Mouse (Mus musculus) lung, postnatal 10 days (tissue): ENCODE measurements around the gene Epb41l2.
A peak's percentile ranks its signal among the peaks of the same experiment; 100 is the strongest.

Experiments used
- DNase-seq: peaks from one replicate; pipeline ENCODE4 v3.0.0; 2021

The Epb41l2 gene

DNA sequence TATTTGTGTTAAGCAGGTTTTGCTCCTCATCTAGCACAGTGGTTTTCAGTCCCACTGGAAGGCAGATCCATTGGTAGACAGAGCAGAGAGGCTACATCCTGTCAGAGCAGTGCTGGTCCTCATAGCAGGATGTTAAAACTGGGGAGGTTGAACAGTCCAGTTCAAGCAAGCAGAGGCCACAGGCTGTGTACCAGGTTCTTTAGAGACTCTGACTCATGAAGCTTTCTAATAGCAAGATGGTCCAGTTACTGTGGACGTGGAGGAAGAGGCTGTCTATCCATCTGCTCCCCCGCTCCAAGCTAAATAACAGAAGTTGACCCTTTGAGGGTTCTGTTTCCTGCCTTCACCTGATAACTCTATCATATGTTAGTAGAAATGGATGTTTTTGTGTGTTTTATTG lies 41.8 kb downstream of the Epb41l2 start:
- DNase-seq: no peak

DNA sequence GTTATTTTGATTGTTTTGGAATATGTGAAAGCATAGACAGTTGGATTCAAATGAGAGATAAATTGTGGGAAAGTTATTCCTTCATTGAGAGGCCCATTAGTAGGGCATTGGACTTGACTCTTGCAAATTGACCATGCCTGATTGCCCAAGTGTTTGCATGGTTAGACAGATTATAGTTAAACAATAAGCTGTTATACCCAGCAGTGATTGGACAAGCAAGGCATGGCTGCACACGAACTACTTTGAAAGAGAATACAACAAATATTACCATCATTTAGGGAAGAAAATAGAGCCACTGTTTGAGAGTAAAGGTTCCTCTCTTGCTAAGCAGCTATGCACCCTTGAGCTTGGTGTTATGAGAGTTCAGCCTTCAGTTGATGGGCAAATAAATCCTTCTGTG lies 43.3 kb downstream of the Epb41l2 start:
- DNase-seq: no peak

DNA sequence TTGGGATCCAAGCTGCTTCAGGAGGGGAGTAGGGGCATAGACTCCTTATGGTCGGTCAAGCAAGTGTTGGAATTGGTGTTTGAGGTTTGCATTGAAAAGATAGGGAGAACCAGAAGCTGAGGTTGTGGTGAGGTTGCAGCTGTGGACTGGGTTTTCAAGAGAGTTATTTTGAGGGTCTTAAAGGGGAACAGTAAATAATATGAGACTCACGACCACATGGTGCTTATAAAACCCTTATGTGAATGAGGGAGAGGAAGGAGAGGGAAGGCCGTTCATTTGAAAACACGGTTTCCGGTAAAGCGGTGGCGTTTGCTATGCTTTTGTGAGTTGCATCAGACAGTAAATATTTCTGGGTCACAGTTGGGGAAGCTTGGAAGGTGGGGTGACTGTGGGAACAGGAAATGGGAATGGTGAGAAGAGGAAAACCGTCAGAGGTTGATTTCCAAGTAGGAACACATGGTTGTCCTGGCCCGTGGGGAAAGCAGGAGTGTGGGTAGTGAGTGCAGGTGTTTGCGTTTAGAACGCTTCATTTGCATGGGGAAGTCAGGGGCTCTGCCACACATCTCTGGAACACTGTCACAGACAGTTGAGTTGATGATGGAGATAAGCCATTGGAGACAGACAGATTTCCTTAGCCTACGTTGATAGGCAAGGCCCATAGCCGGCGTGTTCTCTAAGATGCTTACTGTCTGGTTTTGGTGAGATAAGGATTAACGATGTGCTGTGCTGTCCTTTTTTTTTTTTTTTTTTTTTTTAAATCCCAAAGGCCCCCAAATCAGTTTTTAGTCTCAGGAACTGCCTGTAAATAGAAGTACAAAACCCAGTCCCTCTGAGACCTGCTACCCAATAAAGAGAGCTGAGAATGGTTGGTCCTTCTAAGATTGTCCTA lies 44.5 kb downstream of the Epb41l2 start:
- no peak for DNase-seq

DNA sequence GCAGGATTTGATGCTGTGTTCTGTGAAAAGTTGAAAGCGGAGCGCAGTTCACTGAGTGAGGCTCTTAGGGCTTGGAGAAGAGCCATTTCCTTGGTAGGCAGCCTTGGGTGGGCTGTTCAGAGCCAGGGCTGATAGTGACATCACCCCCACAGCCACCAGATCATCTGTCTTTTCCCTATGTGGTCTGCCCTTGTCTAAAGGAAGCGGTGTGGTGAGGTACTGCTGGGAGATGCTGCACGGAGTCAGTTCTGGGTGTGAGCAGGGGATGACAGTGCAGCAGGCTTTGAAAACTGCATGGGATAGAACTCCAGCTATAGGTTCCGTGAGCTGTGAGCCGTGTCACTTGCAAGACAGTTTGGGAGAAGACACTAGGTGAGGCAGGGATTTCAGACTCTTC lies 45.1 kb downstream of the Epb41l2 start:
- DNase-seq: peak; percentile 36

DNA sequence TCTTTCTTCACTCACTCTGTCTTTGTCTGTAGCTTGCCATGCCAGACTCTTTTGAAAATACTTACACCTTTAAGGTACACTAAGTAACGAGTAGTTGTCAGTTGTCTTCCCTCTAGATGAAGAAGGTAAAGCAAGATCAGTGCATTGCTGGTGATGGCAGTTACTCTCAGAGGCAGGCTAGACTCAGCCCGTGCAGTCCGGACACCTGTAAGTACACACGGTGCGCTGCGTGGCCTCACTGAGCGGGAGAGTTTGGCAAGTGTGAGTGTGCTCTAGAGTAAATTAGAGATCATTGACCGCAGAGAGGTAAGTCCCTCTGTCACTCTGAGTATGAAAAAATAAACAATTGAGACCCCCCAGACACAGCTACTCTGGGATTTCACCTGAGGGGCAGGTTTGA lies 46.0 kb downstream of the Epb41l2 start:
- no peak for DNase-seq

DNA sequence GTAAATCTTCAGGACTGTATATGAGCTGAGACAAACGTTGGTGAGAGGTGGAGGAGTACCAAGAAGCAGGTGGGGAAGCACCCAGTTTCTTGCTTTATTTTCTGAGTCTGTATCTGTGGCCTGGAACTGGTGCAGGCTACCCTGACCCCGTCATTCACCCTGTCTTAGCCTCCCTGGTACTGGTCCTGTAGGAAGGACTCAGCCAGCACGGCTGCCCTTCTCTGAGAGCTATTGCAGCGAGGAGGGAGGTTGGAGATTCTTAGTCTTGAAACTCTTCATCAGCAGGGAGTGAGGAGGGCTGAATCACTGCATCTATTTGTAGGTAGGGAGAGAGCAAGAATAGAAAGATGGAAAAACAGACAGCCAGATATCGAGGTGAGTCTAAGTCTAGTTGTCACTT lies 47.1 kb downstream of the Epb41l2 start:
- DNase-seq: no peak

DNA sequence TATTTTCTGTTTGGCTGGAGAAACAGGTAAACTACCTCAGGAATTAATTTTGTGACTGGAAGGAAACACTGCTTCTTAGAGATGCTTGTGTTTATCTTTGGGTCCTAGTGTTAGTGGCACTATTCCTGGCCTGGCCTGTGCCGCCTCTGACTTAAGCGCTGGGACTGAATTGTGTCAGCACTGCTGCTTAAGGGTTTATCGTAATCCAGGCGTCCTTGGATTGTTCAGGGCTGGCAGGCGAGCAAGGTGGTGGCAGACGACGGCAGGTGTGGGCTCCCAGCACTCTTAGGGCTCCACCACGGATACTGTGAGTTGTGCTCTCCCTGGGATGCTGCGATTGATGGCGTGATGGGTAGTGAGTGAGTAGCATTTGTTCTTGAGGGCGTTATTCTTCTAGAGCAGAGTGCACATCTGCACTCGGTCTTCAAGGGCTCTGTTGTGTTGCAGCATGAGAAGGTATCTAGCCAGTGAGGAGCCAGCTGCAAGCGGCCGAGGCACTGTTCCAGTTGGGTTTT lies 48.6 kb downstream of the Epb41l2 start:
- no peak for DNase-seq

DNA sequence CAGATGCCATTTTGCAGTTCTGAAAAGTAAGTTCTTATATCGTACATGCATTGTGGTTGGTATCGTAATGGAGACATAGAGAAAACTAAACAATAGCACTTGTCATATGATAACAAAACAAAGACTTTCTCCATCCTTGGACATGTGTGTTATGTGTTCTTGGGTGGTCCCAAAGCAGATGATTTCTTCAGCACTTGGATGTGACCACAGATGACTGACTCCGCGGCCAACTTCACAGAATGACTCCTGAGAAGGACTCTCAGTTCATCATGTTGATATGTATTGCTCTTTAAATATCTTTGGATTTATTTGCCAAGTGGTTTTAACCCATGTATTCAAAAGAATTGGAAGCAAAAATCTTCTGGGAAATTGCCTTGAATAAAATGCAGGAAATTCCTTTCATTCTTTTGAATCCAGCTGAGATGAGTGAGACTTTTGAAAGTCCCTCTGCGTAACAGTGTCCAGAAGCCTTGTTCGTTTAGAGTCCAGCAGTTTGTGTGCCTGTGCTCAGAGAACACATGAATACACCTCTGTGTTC lies 52.3 kb downstream of the Epb41l2 start:
- peak; percentile 20 for DNase-seq

DNA sequence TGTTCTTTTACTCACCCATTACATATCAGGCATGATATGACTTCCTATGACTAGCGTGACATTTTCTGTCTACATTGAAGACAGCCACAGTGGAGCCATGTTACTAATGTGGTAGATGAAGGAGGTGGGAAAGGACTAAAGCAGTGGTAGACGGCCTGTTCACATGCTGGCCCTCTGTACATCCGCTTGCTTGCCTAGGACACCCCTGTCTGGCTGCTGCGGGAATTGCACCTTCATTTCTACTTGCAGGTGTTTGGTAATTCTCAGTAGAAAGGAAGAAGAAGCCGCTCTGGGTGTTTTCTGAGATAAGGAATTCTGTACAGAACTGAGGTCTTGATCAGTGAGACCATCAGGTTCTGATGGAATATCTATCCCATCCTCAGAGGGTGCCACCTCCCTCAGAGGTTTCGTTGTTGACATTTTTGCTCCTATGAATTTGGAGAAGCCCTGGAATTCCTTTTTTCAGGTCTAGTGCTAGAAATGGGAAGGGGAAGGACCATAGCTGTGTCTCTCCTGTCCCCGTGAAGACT lies 55.7 kb downstream of the Epb41l2 start:
- peak; percentile 54 for DNase-seq

DNA sequence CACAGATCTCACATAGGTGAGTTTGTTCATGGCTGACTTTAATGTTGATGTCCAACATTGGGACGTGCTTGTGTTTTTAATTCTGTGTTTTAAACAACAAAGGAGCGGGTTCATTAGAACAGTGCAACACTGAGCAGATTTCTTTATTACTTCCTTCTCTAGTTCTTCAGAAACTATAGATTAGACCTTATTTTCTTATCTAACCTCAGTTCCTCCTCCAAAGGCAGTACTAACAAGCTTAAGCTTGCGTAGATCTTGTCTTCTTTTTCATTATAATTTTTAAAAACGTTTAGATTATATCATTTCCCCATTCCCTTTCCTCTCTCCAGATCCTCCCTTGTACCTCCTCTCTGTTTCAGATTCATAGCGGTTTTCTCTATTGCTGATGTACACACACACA lies 57.1 kb downstream of the Epb41l2 start:
- no peak for DNase-seq

DNA sequence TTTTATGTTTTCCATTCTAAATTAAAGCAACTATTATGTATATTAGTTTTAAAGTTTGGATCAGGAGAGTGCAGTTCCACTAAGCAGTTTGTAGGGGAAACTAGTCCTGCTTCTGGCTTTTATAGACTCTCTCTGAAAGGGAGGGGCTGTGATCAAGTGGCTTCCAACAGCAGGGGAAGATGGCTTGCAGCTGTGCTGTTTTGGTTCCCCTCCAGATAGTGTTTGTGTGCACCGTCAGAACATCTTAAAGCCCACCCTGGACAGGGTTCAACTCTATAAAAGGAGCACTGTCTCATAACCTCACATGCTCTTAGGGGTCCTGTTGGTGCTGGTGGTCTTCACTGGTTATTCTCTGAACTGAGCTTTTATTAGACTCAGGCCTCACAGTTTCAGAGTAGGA lies 66.5 kb downstream of the Epb41l2 start:
- DNase-seq: peak; percentile 77

DNA sequence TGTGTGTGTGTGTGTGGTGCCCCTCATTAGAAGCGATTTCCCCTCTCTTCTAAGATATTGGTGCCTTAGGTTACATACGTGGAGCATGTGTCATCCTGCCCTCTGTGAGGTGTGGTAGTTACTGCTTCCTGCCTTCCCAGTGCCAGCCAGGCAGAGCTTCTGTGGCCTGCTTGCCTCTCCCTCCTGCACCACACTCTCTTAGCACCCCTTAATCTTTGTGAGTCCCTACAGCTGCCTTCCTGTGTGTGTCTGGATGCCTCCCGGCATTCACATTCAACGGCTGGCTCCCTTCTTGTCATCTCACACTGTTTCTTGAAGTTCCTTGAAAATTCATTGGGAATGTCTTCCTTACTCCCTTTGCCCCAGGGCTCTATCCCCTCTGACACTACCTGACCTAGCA lies 67.2 kb downstream of the Epb41l2 start:
- peak; percentile 21 for DNase-seq

DNA sequence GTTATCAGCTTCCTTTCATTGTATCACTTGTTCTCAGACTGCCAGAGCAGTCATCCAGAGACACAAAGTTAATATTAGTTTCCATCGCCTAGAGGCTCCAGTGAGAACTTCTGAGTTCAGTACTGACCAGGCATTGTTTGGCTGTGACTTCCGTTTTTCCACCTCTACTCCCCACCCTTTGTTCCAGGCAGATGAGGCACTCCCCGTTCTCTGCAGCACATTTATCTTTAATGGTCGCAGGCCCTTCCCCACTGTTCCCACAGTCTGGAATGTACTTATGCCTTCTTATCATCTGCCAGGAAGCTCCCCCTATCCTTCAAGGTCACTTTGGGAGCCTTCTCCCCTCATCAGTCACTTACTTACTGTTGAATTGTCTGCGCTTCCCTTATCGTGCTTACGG lies 67.9 kb downstream of the Epb41l2 start:
- DNase-seq: peak; percentile 71

DNA sequence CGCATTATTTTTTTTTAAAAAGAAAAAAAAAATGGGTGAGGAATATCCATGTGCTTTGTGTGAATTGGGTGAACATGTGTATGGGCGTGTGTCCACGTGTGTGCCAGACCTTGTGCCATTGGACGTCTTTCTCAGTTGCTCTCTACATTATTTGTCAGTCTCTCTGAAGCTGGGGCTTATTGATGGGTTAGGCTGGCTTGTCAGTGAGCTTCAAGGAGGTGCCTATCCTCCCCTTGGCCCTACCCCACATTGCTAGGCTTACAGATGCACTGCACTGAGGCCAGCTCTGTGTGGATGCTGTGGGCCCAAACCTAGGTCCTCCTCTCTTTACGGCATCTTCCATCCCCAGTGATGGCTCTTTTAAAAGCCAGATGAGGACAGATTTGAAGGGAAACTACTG lies 69.1 kb downstream of the Epb41l2 start:
- no peak for DNase-seq

DNA sequence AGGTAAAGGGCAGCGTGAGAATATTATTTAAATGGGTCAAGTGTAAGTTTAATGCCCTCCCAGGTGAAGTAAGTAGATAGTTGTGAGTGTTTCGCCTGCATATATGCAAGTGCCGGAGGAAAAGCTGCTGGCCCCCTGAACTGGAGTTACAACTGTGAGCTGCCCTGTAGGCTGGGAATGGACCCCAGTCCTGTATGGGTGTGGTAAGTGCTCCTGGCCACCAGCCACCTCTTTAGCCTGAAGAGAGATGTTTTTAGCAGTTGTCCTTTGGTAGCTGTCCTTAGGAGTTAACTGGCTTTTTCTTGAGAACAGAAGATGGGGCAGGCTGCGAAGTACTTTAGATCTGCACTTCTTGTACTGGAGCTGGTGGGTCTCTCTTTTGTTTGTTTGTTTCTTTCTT lies 69.7 kb downstream of the Epb41l2 start:
- DNase-seq: peak; percentile 35

DNA sequence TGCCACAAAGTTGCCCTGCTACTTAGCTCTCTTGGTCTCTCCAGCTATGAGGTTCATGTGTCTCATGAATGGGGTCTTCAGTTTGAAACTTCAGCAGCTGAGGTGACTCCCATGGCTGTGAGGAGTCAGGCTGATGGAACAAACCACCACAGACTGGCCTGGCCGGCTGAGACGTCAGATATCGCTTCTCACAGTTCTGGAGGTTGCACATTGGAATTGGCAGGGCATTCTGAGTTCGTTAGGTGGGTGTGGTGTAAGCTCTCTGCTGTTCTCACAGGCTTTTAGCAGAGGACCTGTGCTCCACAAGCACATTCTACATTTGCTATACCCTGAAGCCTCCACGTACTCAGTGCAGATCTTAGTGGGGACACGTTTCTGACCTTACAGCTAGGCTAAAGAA lies 71.3 kb downstream of the Epb41l2 start:
- peak; percentile 47 for DNase-seq

DNA sequence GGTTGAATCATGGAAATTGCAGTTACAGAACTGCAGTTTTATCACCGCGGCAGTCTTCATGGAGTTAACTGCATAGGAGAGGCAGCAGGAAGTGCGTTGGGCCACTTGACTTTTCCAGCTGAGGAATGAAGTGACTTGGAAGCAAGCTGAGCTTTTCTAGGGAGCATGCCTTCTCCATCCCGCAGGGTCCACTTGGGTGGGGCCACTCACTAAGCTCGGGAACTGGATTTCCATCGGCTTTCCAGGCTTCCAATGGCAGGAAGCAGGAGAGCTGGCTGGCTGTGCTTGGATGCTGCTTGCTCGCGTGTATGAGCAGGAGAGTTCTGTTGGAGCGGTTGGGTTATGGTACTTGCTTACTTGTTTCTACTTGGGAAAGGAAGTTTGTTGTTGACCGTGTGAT lies 72.8 kb downstream of the Epb41l2 start:
- peak; percentile 78 for DNase-seq

DNA sequence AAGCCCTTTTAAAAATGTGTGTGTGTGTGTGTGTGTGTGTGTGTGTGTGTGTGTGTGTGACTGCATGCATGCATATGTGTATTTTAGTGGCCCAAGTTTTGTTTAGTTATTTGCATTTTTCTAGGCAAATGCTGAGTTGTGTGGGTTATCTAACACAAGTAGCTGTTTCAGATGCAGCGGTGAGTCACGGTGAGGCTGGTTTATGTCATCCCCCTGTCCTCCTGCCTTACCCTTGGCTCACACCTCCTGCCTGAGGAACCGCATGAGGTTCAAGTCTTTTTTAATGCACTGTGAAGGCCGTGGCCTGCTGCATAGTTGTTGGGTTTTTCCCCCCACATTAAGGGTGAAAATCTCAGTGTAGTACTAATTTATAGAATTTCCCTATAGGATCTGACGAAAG lies 73.3 kb downstream of the Epb41l2 start:
- no peak for DNase-seq

DNA sequence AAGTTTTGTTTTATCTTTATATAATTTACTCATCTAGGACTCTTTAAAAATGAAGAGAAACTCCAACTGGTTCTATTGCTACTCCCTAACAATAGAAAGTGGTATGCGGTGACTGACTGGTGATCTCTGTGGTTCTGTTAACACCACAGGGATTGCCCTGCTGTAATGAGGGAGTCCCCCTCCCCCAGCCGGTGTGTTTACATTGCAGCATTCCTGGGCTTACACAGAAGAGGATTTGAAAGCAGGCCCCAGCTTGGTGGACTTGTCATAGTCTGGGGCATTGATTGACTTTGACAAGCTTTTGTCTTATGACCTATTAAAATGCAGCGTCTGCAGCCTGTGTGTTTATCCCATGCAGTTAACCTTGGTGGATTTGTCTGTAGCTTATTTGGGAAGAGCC lies 73.9 kb downstream of the Epb41l2 start:
- DNase-seq: no peak

DNA sequence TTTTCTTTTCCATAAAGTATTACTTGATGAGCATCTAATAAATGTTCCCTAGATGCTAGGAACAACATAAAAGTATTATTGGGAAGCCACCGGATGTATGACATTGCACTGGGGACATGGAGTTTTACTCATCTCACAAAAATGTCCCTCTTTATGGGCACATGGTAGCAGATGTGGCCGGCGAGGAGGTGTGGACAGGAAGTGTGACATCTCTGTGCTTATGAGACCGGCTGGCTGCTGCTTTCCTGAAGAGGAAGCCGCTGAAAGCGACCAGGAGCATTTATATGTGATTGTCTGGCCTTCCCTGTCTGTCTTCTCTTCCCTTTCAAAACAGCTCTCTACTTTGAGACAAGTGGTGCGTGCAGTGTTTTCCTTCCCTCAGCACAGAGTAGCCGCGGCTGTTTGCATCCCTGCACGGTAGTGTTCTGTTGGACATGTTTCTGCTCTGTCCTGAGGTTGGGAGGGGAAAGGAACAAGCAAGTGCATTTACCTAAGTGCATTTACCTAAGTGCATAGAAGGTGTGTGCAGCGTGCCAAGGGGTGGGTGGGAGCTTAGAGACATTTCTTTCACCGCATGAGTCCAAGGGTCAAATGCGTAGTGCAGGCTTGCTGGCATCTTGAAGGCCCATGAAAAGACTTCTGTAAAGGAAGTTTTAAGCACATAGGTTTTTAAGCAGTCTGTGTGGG lies 74.9 kb downstream of the Epb41l2 start:
- peak; percentile 69 for DNase-seq

DNA sequence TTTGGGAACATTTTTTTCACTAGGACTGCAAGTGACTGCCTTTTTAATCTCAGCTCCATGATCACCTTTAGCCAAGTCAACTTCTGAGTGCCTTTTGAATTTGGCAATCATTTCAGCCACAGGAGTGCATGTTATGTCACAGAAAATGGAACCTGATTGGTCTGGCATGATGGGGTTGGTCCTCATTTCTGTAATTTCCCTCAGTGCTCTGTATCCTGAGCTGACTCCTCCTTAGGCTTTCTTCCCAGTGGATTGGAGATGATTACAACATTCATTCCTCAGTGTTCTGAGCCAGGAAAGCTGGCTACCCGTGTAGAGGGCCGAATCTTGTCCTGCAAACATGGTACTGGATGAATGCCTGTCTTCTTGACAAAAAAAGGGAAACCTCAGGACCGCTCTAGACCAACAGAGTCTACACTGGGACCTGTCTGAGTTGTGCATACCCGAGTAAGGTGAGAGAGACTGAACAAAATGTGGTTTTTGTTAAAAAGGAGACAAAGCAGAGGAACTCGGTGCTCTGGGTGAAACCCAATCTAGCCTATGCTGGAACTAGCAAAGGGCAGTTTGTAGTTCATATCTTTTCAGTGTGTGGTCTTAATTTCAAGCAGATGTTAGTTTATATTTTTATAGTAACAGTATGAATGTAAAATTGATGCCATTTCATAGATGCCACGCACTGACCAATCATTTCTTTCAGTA lies 77.3 kb downstream of the Epb41l2 start:
- no peak for DNase-seq

DNA sequence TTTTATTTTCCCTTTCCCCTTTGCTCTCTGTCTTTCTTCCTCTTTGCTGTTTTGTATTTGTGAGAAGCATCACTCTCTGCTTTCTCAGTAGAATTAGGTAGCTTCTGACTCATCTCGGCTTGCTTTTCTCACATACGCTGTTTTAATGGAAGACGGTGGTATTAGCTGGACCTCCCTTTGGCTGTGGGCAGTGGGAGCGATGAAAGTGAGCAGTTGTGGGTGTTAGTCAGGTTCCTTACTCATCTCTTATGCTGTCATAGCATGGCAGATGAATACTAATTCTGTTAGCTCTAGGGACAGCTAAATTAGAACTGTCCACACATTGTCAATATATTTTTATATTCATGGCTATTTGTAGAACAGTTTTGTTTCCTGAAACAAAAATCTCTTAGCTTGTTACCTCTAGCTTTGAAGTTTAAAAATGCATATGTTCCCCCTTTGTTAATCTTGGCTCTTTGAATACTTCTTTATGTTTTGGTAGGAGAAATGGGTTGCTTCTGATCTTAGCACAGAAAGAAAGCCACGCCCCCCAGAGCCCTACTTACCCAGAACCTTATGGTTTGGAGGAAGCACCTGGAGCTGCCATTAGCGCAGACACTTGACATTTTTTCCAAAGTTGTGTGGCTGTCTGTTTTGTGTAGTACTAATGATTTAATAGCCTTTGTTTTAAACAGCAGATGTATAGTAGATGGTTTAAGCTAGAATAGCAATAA lies 78.1 kb downstream of the Epb41l2 start:
- DNase-seq: no peak
